Mouse (Mus musculus) heart, embryonic 14.5 days (tissue): ENCODE measurements around the gene Oas2. TPM values are rescaled to one million over a fixed set of nuclear protein-coding genes. Genes with fewer than 3 reads are reported as not detected.

Source experiments
- ATAC-seq: fragments of 200-750 bp; cut with Nextera tagmentation; 2 replicates; pipeline ENCODE4 v1.8.0; 2017; ENCODE audit warnings: low read depth, moderate TSS enrichment; ENCODE audit not compliant: insufficient number of reproducible peaks, insufficient read depth, low FRiP score
- H3K27ac ChIP-seq, 2 experiments: fragments of 200-500 bp in 1 of 2; fragments of 300-500 bp in 1 of 2; sonication (generic) in 1 of 2; replicated peaks in 1 of 2; 2 replicates each; pipeline ENCODE4 v1.5.1; 2012 to 2014; ENCODE audit warnings: low read depth in 2 of 2, low read length in 2 of 2, control low read depth in 1 of 2, mild to moderate bottlenecking in 1 of 2, mixed read lengths in 1 of 2; ENCODE audit not compliant: control insufficient read depth in 1 of 2, insufficient read depth in 1 of 2
- H3K27me3 ChIP-seq: fragments of 300-500 bp; sonication (generic); 2 replicates; pipeline ENCODE4 v1.6.1; 2014; ENCODE audit warnings: mild to moderate bottlenecking, low read length, control low read depth; ENCODE audit not compliant: control insufficient read depth, insufficient read depth
- H3K36me3 ChIP-seq: fragments of 300-500 bp; sonication (generic); 2 replicates; pipeline ENCODE4 v1.6.1; 2014; ENCODE audit warnings: mild to moderate bottlenecking, control low read depth, low read length, mixed read lengths; ENCODE audit not compliant: control insufficient read depth, insufficient read depth
- H3K4me1 ChIP-seq, 2 experiments: fragments of 200-500 bp in 1 of 2; fragments of 300-500 bp in 1 of 2; sonication (generic) in 1 of 2; 2 replicates each; pipeline ENCODE4 v1.6.1; 2012 to 2014; ENCODE audit warnings: low read length in 2 of 2, control low read depth in 1 of 2, mixed read lengths in 1 of 2; ENCODE audit not compliant: control insufficient read depth in 2 of 2, insufficient read depth in 2 of 2
- H3K4me2 ChIP-seq: fragments of 300-500 bp; sonication (generic); 2 replicates; pipeline ENCODE4 v1.6.1; 2014; ENCODE audit warnings: mild to moderate bottlenecking, low read length
- H3K4me3 ChIP-seq, 2 experiments: fragments of 200-500 bp in 1 of 2; fragments of 300-500 bp in 1 of 2; sonication (generic) in 1 of 2; 2 replicates each; pipeline ENCODE4 v1.5.1; 2012 to 2014; ENCODE audit warnings: low read length in 2 of 2, mild to moderate bottlenecking in 2 of 2, control low read depth in 1 of 2, low read depth in 1 of 2, moderate library complexity in 1 of 2; ENCODE audit not compliant: control insufficient read depth in 1 of 2, insufficient read depth in 1 of 2
- H3K9ac ChIP-seq: fragments of 300-500 bp; sonication (generic); 2 replicates; pipeline ENCODE4 v1.6.1; 2014; ENCODE audit warnings: mild to moderate bottlenecking, low read length
- H3K9me3 ChIP-seq: fragments of 300-500 bp; sonication (generic); 2 replicates; pipeline ENCODE4 v1.6.1; 2016; ENCODE audit warnings: low read length, control low read depth; ENCODE audit not compliant: control insufficient read depth
- WGBS: fragments of 180-500 bp; shearing (Covaris S2); extraction: QIAGEN DNeasy Blood & Tissue Kit; methylation state at CpG from one replicate; pipeline ENCODE4 v1.1.7; 2014; 5-methylcytosine and 5-hydroxymethylcytosine counted together
- polyA plus RNA-seq: library from polyadenylated mRNA; unstranded; fragments of >200 nt; fragmentation: Nextera tagmentation; extraction: Ambion mirVana; gene quantifications from 2 replicates; pipeline ENCODE4 v1.2.1, GENCODE M21; 2014

Oas2 gene
- polyA plus RNA-seq, 1 experiment from 2014 or later = 0.43 TPM

DNA sequence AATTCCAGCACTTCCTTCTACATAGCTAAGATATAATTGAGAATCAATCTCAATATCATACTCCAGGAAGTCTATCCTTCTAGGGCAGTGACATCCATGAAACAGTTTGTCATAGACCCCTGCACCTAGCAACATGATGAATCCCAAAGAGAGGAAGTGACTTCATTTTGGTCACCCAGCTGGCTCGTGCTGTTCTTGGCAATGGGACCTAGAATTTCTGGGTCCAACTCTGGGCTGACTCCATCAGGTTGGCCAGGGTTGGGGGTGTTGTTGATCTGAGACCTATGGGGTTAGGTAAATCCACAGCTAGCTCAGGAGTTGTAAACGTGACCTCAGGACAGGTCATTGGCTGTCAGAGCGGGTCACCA is 62.2 kb downstream of the Oas2 start:
- WGBS = 69% methylated on average over 3 of the region's 3 CpGs
- H3K4me3 ChIP-seq = no peak overlapping the region
- no peak overlapping the region for H3K27ac ChIP-seq
- ATAC-seq = no peak
- no peaks in the 10 kb centered on the region for H3K36me3 ChIP-seq
- no peak overlapping the region for H3K4me2 ChIP-seq
- peaks cover 48% of the 10 kb centered on the region for H3K27me3 ChIP-seq
- no peaks in the 10 kb centered on the region for H3K9me3 ChIP-seq
- no peaks in the 10 kb centered on the region for H3K4me1 ChIP-seq
- no peak overlapping the region for H3K9ac ChIP-seq

- WGBS = 51% methylated on average over 6 of the region's 6 CpGs
- no peak for ATAC-seq
- H3K4me2 ChIP-seq = no peak overlapping the region
These were observed 62.7 kb downstream of the Oas2 start for GRCm38 (mm10) chr5:120686749-120687483.

GRCm38 (mm10) chr5:120685678-120686077 is 64.0 kb downstream of the Oas2 start:
- Histone ChIP-seq H3K36me3 (no peaks in the 10 kb centered on the region), H3K4me3 (no peak overlapping the region), H3K9ac (no peak overlapping the region), H3K9me3 (no peaks in the 10 kb centered on the region), H3K4me2 (no peak overlapping the region), H3K27me3 (peaks cover 48% of the 10 kb centered on the region), H3K27ac (no peak overlapping the region), H3K4me1 (no peaks in the 10 kb centered on the region; a peak in 1 of 4 replicates)
- WGBS = 68% methylated on average over 8 of the region's 8 CpGs
- no peak for ATAC-seq

More at GRCm38 (mm10) chr5:120686749-120687483, 62.7 kb downstream of the Oas2 start:
- H3K27ac ChIP-seq = no peak overlapping the region
- H3K27me3 ChIP-seq = peaks cover 48% of the 10 kb centered on the region
- no peaks in the 10 kb centered on the region for H3K4me1 ChIP-seq
- no peak overlapping the region for H3K4me3 ChIP-seq
- no peaks in the 10 kb centered on the region for H3K9me3 ChIP-seq
- no peak overlapping the region for H3K9ac ChIP-seq
- no peaks in the 10 kb centered on the region for H3K36me3 ChIP-seq

DNA sequence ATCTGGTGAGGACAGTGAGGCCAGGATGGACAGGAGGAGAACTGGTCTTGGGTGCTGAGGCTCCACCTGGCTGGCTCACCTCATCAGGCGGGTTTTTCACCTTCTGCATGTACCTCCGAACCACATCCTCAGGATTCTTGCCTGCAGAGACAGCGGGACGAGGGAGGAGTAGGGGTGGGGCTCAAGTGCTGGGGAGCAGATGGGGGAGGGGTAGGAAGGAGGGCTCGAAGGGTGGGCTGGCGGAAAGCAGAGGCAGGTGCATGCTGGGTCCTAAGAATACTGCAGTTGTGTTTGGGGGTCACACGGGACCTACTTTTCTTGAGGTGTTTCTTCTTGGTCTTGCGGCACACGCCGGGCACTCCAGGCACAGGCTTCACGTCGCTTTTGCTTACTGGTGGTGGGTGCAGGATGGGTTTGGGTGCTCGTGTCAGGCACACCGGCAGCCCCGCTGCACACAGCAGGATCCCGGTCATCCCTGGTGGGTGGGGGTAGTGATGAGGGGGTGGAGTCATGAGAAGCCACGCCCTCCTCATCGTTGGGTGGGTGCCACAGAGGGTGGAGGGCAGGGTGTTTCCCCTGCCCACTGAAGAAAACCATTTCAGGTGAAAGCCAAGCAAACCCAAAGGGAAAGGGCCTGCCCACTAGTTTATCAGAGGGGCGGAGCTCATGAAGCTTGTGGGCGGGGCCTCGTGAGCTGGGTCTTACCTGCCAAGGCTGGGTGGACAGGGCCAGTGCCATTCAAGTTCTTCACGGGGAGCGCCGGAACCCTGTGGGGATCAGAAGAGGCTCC is 66.5 kb downstream of the Oas2 start:
- Histone ChIP-seq H3K9me3 (no peaks in the 10 kb centered on the region), H3K27ac (no peak overlapping the region), H3K4me3 (no peak overlapping the region), H3K27me3 (peaks cover 48% of the 10 kb centered on the region), H3K36me3 (no peaks in the 10 kb centered on the region), H3K4me1 (peaks cover 3 to 4% of the 10 kb centered on the region in 2 experiments; a peak in 2 of 4 replicates), H3K9ac (no peak overlapping the region), H3K4me2 (no peak overlapping the region)
- no peak for ATAC-seq
- 11% methylated on average over 24 of the region's 24 CpGs for WGBS

DNA sequence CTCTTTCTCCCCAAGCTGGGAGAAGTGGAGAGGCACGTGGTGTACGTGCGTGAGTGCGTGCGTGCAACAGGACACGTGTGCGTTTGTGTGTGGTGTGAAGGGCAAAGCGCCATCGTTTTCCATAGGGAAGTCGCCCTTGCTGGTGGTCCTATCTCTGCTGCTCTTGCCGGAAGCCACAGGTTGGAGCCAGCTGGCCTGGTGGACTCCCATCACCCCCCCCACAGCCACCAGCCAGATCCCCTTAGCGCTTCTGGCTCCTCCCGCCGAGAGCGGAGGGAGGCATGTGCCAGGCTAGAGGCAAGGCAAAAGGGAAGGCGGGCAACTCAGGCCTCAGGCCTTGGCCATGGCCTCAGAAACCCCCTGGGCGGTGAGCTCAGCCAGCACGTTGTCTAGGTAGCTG is 68.7 kb downstream of the Oas2 start:
- no peak overlapping the region for H3K4me3 ChIP-seq
- no peak overlapping the region for H3K4me2 ChIP-seq
- ATAC-seq = no peak
- 77% methylated on average over 18 of the region's 18 CpGs for WGBS
- H3K36me3 ChIP-seq = no peaks in the 10 kb centered on the region
- H3K9me3 ChIP-seq = no peaks in the 10 kb centered on the region
- peaks cover 53% of the 10 kb centered on the region for H3K27me3 ChIP-seq
- no peak overlapping the region for H3K27ac ChIP-seq
- H3K9ac ChIP-seq = no peak overlapping the region
- peaks cover 3 to 4% of the 10 kb centered on the region in 2 experiments; a peak in 2 of 4 replicates for H3K4me1 ChIP-seq

Other genes starting within 250 kb of the Oas2 start
- 35.1 and 36.1 TPM in 2 replicates for gene Plbd2, start 246.2 kb downstream of the Oas2 start, polyA plus RNA-seq
- 3.1 TPM in 2 replicates for gene Slc8b1, start 238.7 kb downstream of the Oas2 start, polyA plus RNA-seq
- 14.5 and 17.1 TPM in 2 replicates for gene Tpcn1, start 161.2 kb downstream of the Oas2 start, polyA plus RNA-seq
- gene Iqcd, start 160.8 kb downstream of the Oas2 start, polyA plus RNA-seq = 0.43 TPM in 1 of 2 replicates, not detected in the other
- 5.6 and 6.2 TPM in 2 replicates for gene Rita1, start 137.3 kb downstream of the Oas2 start, polyA plus RNA-seq
- 17.9 and 18.9 TPM in 2 replicates for gene Ddx54, start 137.1 kb downstream of the Oas2 start, polyA plus RNA-seq
- gene Cfap73, start 115.6 kb downstream of the Oas2 start, polyA plus RNA-seq = not detected in 2 replicates
- gene Rasal1, start 101.0 kb downstream of the Oas2 start, polyA plus RNA-seq = 0.54 TPM in 1 of 2 replicates, not detected in the other
- gene Dtx1, start 37.9 kb downstream of the Oas2 start, polyA plus RNA-seq = 0.27 and 0.54 TPM in 2 replicates
- 0.27 and 0.77 TPM in 2 replicates for gene Oas3, start 27.8 kb upstream of the Oas2 start, polyA plus RNA-seq
- gene Oas1e, start 45.7 kb upstream of the Oas2 start, polyA plus RNA-seq = not detected in 2 replicates
- 0.31 and 0.55 TPM in 2 replicates for gene Oas1c, start 62.7 kb upstream of the Oas2 start, polyA plus RNA-seq
- gene Oas1f, start 97.5 kb upstream of the Oas2 start, polyA plus RNA-seq = not detected in 2 replicates
- gene Oas1h, start 111.6 kb upstream of the Oas2 start, polyA plus RNA-seq = not detected in 2 replicates
- gene Oas1g, start 137.8 kb upstream of the Oas2 start, polyA plus RNA-seq = 0.45 and 0.50 TPM in 2 replicates
- 1.4 and 1.9 TPM in 2 replicates for gene Oas1a, start 157.7 kb upstream of the Oas2 start, polyA plus RNA-seq
- gene Oas1d, start 164.7 kb upstream of the Oas2 start, polyA plus RNA-seq = not detected in 2 replicates